Mouse (Mus musculus): ENCODE data around the gene Ube2m. TPM values are rescaled to one million over a fixed set of nuclear protein-coding genes. Genes with fewer than 3 reads are reported as not detected.
A peak's percentile ranks its signal among the peaks of the same experiment; 100 is the strongest.

Gene Ube2m
- total RNA-seq, 2 experiments from 2014 or later: 123 to 150 TPM

DNA sequence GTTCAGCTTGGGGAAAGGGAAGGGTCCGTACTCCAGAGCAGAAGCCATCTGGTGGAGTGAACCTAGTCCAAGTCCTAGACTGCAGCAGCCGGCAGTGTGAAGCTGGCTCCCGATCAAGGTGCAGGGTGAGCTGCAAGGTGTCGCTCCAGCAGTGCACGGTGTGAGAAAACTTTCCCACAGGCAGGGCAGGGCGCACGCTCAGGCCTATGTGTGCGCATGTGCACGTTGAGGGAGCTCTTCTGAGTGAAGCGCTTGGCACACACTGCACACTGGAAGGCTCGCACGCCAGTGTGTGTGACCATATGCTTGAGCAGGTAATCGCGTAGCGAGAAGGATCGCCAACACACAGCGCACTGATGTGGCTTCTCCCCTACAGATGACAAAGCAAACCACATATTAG lies 32.1 kb downstream of the Ube2m start:
- no peak for ATAC-seq (replicated peaks; ENCODE audit: poor library complexity)

DNA sequence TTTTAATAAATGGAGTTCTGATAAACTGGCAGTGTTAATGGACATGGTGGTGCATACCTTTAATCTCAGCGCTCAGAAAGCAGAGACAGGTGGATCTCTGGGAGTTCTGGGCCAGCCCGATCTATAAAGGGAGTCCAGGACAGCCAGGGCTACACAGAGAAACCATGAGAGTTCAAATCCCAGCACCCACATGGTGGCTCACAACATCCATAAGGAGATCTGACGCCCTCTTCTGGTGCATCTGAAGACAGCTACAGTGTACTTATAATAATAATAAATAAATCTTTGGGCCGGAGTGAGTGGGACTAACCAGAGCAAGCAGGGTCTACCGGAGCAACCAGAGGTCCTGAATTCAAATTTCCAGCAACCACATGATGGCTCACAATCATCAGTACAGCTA lies 34.7 kb downstream of the Ube2m start:
- no peak for ATAC-seq (replicated peaks; ENCODE audit: poor library complexity)

- no peak for ATAC-seq (replicated peaks; ENCODE audit: poor library complexity)
Observed at GRCm38 (mm10) chr7:13001584-13001983, 36.5 kb downstream of the Ube2m start.

DNA sequence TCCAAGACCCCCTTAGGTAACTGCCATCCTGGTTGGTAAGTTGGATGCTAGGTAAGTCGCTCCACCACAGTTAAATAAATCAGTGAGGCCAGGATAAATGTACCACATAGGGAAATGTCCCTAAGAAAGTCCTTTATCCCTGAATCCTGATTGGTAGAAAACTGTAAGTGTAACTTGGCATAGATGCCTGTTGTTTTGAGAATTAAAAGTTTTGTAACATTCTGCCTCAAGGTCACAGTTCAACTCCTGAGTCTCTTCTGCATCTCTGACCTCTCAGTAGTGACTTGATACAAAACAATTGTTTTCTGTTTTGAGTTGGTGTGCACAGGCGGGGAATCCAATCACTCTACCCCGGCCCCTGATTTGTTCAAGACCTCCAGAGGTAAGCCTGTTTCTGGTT lies 39.2 kb downstream of the Ube2m start, which contains the start of gene Trim28:
Gene Trim28 (plus strand): TSS at position 264 of the 400 bp plus-strand sequence.
- ATAC-seq (replicated peaks; ENCODE audit: poor library complexity): no peak

GRCm38 (mm10) chr7:12998053-12998452 lies 40.0 kb downstream of the Ube2m start, which contains the start of gene Slc27a5:
TSS of gene Slc27a5 (minus strand) at chr7:12998192.
- ATAC-seq (replicated peaks; ENCODE audit: poor library complexity): no peak

DNA sequence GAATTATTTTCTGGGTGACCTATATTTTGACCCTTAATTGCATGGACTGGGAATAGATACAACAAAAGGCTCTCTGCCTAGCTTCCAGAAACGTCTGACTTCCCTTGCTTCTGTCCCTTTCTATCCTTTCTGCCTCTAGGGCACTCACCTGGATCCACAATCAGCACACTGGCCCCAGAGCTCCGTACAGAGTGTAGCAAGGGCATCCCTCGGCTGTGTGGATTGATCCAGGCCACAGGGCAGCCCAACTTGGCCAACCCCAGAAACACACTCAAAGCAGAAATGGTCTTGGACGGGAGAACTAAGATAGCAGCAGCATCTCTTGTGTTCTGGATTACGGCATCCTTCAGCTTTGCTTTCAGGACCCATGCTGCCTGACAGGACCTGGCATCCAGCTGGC lies 40.8 kb downstream of the Ube2m start:
- no peak for ATAC-seq (replicated peaks; ENCODE audit: poor library complexity)

- no peak for ATAC-seq (replicated peaks; ENCODE audit: poor library complexity)
Observed at GRCm38 (mm10) chr7:12995862-12996261, 42.2 kb downstream of the Ube2m start.

DNA sequence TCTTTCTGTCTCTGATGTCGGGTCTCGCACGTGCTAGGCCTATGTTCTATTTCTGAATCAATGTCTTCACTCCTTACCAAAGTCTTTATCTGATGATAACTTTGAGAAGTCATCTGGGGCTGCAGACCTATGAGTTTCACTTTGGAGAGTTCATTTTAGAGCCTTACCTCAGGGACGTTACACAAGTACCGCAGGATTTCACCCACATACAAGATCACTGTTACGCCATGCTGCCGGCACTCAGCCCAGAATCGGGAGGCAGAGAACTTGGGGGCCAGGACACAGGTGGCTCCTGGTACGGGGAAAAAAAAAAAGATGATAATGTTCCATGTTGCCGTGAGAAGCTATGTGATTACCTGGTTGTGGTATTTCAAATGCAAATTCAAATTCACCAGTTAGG lies 44.9 kb downstream of the Ube2m start:
- no peak for ATAC-seq (replicated peaks; ENCODE audit: poor library complexity)

DNA sequence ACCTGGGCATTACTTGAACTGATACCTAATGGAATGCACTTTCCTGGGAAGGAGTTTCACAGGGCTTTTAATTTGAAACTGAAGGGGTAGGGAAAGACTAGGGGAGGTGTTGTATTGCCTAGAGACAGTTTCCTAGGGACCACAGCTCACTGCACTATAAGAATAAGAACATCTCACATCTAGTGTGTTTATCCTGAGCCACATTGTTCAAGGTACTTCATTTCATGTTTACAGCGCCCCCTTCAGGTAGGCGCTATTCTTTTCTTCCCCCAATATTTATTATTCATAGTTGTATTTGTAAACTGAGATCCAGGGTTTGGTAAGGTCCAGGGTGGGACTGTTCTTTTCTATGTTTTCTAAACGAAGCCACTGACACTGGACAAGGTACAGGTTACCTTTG lies 45.9 kb downstream of the Ube2m start:
- ATAC-seq (replicated peaks; ENCODE audit: poor library complexity): peak; percentile 77

DNA sequence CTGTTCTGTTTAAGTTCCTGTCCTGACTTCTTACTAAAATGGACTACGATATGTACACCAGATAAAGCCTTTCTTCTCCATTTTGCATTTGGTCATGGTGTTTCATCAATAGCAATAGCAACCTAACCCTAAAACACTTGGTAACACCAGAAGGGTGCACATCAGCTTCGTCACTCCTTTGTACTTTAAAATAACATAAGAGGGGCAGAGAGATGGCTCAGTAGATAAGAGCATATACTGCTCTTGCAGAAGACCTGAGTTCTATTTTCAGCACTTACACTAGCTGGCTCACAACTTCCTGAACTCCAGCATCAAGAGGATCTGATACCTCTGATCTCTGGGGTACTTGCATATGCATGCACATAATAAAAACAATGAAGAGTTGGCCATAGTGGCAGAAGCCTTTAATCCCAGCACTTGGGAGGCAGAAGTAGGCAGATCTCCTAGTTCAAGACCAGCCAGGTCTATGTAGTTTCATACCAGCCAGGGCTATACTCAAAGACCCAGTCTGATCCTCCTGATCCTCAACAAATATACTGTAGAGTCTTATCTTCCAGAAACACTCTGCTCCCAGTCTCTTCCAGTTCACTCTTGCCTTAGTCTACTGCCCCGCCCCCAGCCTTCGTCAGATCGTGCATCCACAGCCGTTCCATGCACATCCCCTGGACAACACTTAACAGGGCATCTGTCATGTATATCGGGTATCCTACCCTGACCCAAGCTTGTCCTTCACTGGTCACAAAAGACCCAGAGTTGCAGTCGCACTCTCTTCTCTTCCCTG lies 50.5 kb downstream of the Ube2m start:
- peak; percentile 24; the same call in 1 of the 2 replicates for ATAC-seq (replicated peaks; ENCODE audit: poor library complexity)

DNA sequence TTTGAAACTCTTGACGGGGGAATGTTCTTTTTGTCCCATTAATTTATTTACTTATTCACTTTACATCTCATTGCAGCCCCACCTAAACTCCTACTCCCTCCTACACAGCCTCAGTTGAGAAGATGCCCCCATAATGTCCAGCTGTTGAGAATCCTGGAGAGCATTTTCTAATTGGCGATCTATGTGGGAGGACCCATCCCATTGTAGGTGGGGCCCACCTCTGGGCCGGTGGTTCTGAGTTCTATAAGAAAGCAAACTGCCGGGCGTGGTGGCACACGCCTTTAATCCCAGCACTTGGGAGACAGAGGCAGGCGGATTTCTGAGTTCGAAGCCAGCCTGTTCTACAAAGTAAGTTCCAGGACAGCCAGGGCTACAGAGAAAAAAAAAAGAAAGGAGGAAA lies 51.2 kb downstream of the Ube2m start:
- no peak for ATAC-seq (replicated peaks; ENCODE audit: poor library complexity)

GRCm38 (mm10) chr7:12985724-12986123 lies 52.4 kb downstream of the Ube2m start:
- peak; percentile 24; the same call in 1 of the 2 replicates for ATAC-seq (replicated peaks; ENCODE audit: poor library complexity)

Other genes starting within 250 kb of the Ube2m start
- gene Zscan18, start 234.6 kb downstream of the Ube2m start, total RNA-seq (2015): 0.95 and 2.0 TPM in 2 replicates
- gene Zscan18, start 234.6 kb downstream of the Ube2m start, total RNA-seq (2017): 1.1 and 1.7 TPM in 2 replicates
- gene Zfp329, start 219.4 kb downstream of the Ube2m start, total RNA-seq (2015): 6.5 and 7.5 TPM in 2 replicates
- gene Zfp329, start 219.4 kb downstream of the Ube2m start, total RNA-seq (2017): 6.2 and 7.8 TPM in 2 replicates
- 26.4 and 30.9 TPM in 2 replicates for gene Zfp110, start 203.5 kb downstream of the Ube2m start, total RNA-seq (2015)
- gene Zfp110, start 203.5 kb downstream of the Ube2m start, total RNA-seq (2017): 31.2 and 36.8 TPM in 2 replicates
- 3.2 and 5.9 TPM in 2 replicates for gene Zfp128, start 157.1 kb downstream of the Ube2m start, total RNA-seq (2015)
- 2.0 and 2.7 TPM in 2 replicates for gene Zfp128, start 157.1 kb downstream of the Ube2m start, total RNA-seq (2017)
- 20.6 and 22.2 TPM in 2 replicates for gene Zscan22, start 140.5 kb downstream of the Ube2m start, total RNA-seq (2015)
- 6.4 and 8.2 TPM in 2 replicates for gene Zscan22, start 140.5 kb downstream of the Ube2m start, total RNA-seq (2017)
- gene Rps5, start 116.0 kb downstream of the Ube2m start, total RNA-seq (2015): 3,071 and 3,115 TPM in 2 replicates
- 1,264 and 1,790 TPM in 2 replicates for gene Rps5, start 116.0 kb downstream of the Ube2m start, total RNA-seq (2017)
- 0.76 and 1.0 TPM in 2 replicates for gene Rnf225, start 110.9 kb downstream of the Ube2m start, total RNA-seq (2015)
- gene Rnf225, start 110.9 kb downstream of the Ube2m start, total RNA-seq (2017): 0.57 and 0.62 TPM in 2 replicates
- 3.9 and 4.0 TPM in 2 replicates for gene Zfp324, start 72.4 kb downstream of the Ube2m start, total RNA-seq (2015)
- gene Zfp324, start 72.4 kb downstream of the Ube2m start, total RNA-seq (2017): 6.5 and 8.5 TPM in 2 replicates
- gene Zfp446, start 60.4 kb downstream of the Ube2m start, total RNA-seq (2015): 3.1 and 4.4 TPM in 2 replicates
- gene Zfp446, start 60.4 kb downstream of the Ube2m start, total RNA-seq (2017): 2.6 and 3.3 TPM in 2 replicates
- gene Slc27a5, start 40.1 kb downstream of the Ube2m start, total RNA-seq (2015): not detected in 2 replicates
- not detected in 2 replicates for gene Slc27a5, start 40.1 kb downstream of the Ube2m start, total RNA-seq (2017)
- 389 and 409 TPM in 2 replicates for gene Trim28, start 39.2 kb downstream of the Ube2m start, total RNA-seq (2015)
- 506 and 507 TPM in 2 replicates for gene Trim28, start 39.2 kb downstream of the Ube2m start, total RNA-seq (2017)
- gene Zbtb45, start 28.2 kb downstream of the Ube2m start, total RNA-seq (2015): 11.4 and 13.8 TPM in 2 replicates
- 7.8 and 9.8 TPM in 2 replicates for gene Zbtb45, start 28.2 kb downstream of the Ube2m start, total RNA-seq (2017)
- gene Chmp2a, start 3.5 kb downstream of the Ube2m start, total RNA-seq (2015): 145 and 150 TPM in 2 replicates
- gene Chmp2a, start 3.5 kb downstream of the Ube2m start, total RNA-seq (2017): 168 and 203 TPM in 2 replicates
- 0.37 and 1.1 TPM in 2 replicates for gene Mzf1, start 16.5 kb upstream of the Ube2m start, total RNA-seq (2015)
- gene Mzf1, start 16.5 kb upstream of the Ube2m start, total RNA-seq (2017): 0.25 and 1.1 TPM in 2 replicates
- not detected in 2 replicates for gene Vmn1r85, start 56.9 kb upstream of the Ube2m start, total RNA-seq (2015)
- not detected in 2 replicates for gene Vmn1r85, start 56.9 kb upstream of the Ube2m start, total RNA-seq (2017)
- not detected in 2 replicates for gene Vmn1r86, start 81.6 kb upstream of the Ube2m start, total RNA-seq (2015)
- not detected in 2 replicates for gene Vmn1r86, start 81.6 kb upstream of the Ube2m start, total RNA-seq (2017)
- not detected in 2 replicates for gene Vmn1r87, start 101.9 kb upstream of the Ube2m start, total RNA-seq (2015)
- gene Vmn1r87, start 101.9 kb upstream of the Ube2m start, total RNA-seq (2017): not detected in 2 replicates
- gene Vmn1r88, start 121.3 kb upstream of the Ube2m start, total RNA-seq (2015): 0.02 and 0.12 TPM in 2 replicates
- under 0.01 TPM in 1 of 2 replicates, not detected in the other for gene Vmn1r88, start 121.3 kb upstream of the Ube2m start, total RNA-seq (2017)
- gene Vmn1r89, start 174.7 kb upstream of the Ube2m start, total RNA-seq (2015): not detected in 2 replicates
- not detected in 2 replicates for gene Vmn1r89, start 174.7 kb upstream of the Ube2m start, total RNA-seq (2017)
- 113 and 128 TPM in 2 replicates for gene Lig1, start 239.0 kb upstream of the Ube2m start, total RNA-seq (2015)
- 76.5 and 96.9 TPM in 2 replicates for gene Lig1, start 239.0 kb upstream of the Ube2m start, total RNA-seq (2017)
- 2.4 and 3.2 TPM in 2 replicates for gene Zswim9, start 240.4 kb upstream of the Ube2m start, total RNA-seq (2015)
- gene Zswim9, start 240.4 kb upstream of the Ube2m start, total RNA-seq (2017): 3.4 and 4.7 TPM in 2 replicates